8 mouse cellular contexts compared by ENCODE assay signal in genomic region chr2:128572726-128573624, GRCm38 (mm10). TPM values are rescaled to one million over a fixed set of nuclear protein-coding genes. Genes with fewer than 3 reads are reported as not detected.
DNase-seq lines count a peak whose midpoint lies in the region; ATAC-seq and TF ChIP-seq lines count a peak whose summit lies in the region.

No protein-coding gene starts in this region.

- intact Hi-C loops in left cerebral cortex, adult 2 months (cut with DNase I): loop anchor here (1.0 to 2.0 kb wide), 4 partner anchors 160 to 684 kb away; no protein-coding TSS in a partner anchor

- no peak overlapping the region for H3K4me3 ChIP-seq in left cerebral cortex, adult 2 months
- H3K4me3 ChIP-seq in midbrain, embryonic 11.5 days (ENCODE audit: low read depth, low read length): no peak overlapping the region

- TF ChIP-seq CTCF in left cerebral cortex, adult 2 months (IDR thresholded peaks at IDR 0.05): peak; percentile 94

- H3K36me3 ChIP-seq in midbrain, embryonic 11.5 days (ENCODE audit: control insufficient read depth, insufficient read depth, low read length): no peaks in the 10 kb centered on the region

- no peak overlapping the region for H3K27ac ChIP-seq in left cerebral cortex, adult 2 months
- H3K27ac ChIP-seq in midbrain, embryonic 11.5 days (ENCODE audit: low read depth, low read length): no peak overlapping the region

- H3K4me1 ChIP-seq in midbrain, embryonic 11.5 days (ENCODE audit: control insufficient read depth, insufficient read depth, low read length): no peaks in the 10 kb centered on the region

- 55% methylated on average over 16 of the region's 16 CpGs for WGBS in midbrain, embryonic 11.5 days

- DNase-seq in WW6 (ENCODE audit: low read depth, low spot score): peak; percentile 45
- DNase-seq in cerebellum, postnatal 10 days: peak; percentile 93 to 96
- peak; percentile 63 to 84 for DNase-seq in frontal cortex, postnatal 14 days (ENCODE audit: low spot score in 2 of 2)
- DNase-seq in left cerebral cortex, adult 2 months (ENCODE audit: extremely low spot score in 1 of 2, low spot score in 2 of 2): peak; percentile 75 to 89
- DNase-seq in midbrain, embryonic 11.5 days (ENCODE audit: low spot score, missing footprints): peak; percentile 99
- peak; percentile 53 to 55 for DNase-seq in right cerebral cortex, postnatal 36 days (ENCODE audit: low spot score in 2 of 2)
- peak; percentile 74 for DNase-seq in urinary bladder, postnatal 25 days (ENCODE audit: low spot score)

- H3K27me3 ChIP-seq in midbrain, embryonic 11.5 days (ENCODE audit: control insufficient read depth, insufficient read depth, low read length): no peaks in the 10 kb centered on the region

- H3K9ac ChIP-seq in midbrain, embryonic 11.5 days (ENCODE audit: low read length): no peak overlapping the region

- H3K4me2 ChIP-seq in midbrain, embryonic 11.5 days: no peak overlapping the region

- no peaks in the 10 kb centered on the region for H3K9me3 ChIP-seq in midbrain, embryonic 11.5 days (ENCODE audit: control insufficient read depth, low read length)

- peak; percentile 65 for ATAC-seq in inflammation-experienced regulatory T-cells, adult 6 months
- ATAC-seq in midbrain, embryonic 11.5 days (ENCODE audit: low FRiP score): no peak

RNA-seq across cellular contexts. Expression of gene Spdye4c, which starts 18.0 kb away (rescaled TPM):
- polyA plus RNA-seq in inflammation-experienced regulatory T-cells, adult 6 months (2017; shearing (Covaris generic)): not detected
- total RNA-seq in left cerebral cortex, adult 2 months (2021): not detected
- not detected in 2 replicates for polyA plus RNA-seq in midbrain, embryonic 11.5 days (2014; fragmentation: Nextera tagmentation; extraction: Ambion mirVana)

Comparison
In these comparisons a context has a peak if more than half of its experiments do, and no peak if none do; other contexts are left out.
1. DNase-seq: peak in every context shown above with its lines; median percentile 99 in midbrain, embryonic 11.5 days; 94 in cerebellum, postnatal 10 days; 82 in left cerebral cortex, adult 2 months; 74 in urinary bladder, postnatal 25 days; 74 in frontal cortex, postnatal 14 days; 54 in right cerebral cortex, postnatal 36 days; 45 in WW6.